27 mouse cellular contexts compared by ENCODE assay signal in genomic region chr2:20705110-20705509, GRCm38 (mm10).
DNase-seq lines count a peak whose midpoint lies in the region; ATAC-seq and TF ChIP-seq lines count a peak whose summit lies in the region.
"Had no signal": no experiment of that assay in that cellular context is flagged by ENCODE, and none has a peak within 500 bp of the region (broad histone marks: within the 10 kb centered on the region; RNA-seq: fewer than 3 reads in every experiment).

No protein-coding gene starts in this region.

- no peaks in the 10 kb centered on the region for H3K4me1 ChIP-seq in limb, embryonic 15.5 days
- H3K4me1 ChIP-seq in limb, embryonic 10.5 days = no peaks in the 10 kb centered on the region
- no peaks in the 10 kb centered on the region for H3K4me1 ChIP-seq in intestine, embryonic 15.5 days (replicated peaks)
- no peaks in the 10 kb centered on the region; the same call in 1 of the 2 replicates for H3K4me1 ChIP-seq in intestine, postnatal 0 days (replicated peaks; ENCODE audit: control insufficient read depth, insufficient read depth, low read length)
- H3K4me1 ChIP-seq: embryonic facial prominence, embryonic 13.5 days; forebrain, embryonic 10.5 days; forebrain, embryonic 13.5 days; heart, embryonic 10.5 days; heart, embryonic 13.5 days; hindbrain, embryonic 12.5 days; hindbrain, embryonic 15.5 days had no signal

- no peak for TF ChIP-seq CTCF in gastrocnemius, adult 2 months (IDR thresholded peaks at IDR 0.05)
- no peak for TF ChIP-seq CTCF in intestine, postnatal 0 days (IDR thresholded peaks at IDR 0.05; ENCODE audit: low read depth)

- no peaks in the 10 kb centered on the region for H3K9me3 ChIP-seq in limb, embryonic 15.5 days
- H3K9me3 ChIP-seq in limb, embryonic 10.5 days (replicated peaks) = no peaks in the 10 kb centered on the region
- no peaks in the 10 kb centered on the region for H3K9me3 ChIP-seq in intestine, embryonic 15.5 days
- no peaks in the 10 kb centered on the region for H3K9me3 ChIP-seq in intestine, postnatal 0 days (ENCODE audit: control insufficient read depth)
- H3K9me3 ChIP-seq: embryonic facial prominence, embryonic 13.5 days; forebrain, embryonic 10.5 days; forebrain, embryonic 13.5 days; G1E; heart, embryonic 10.5 days; heart, embryonic 13.5 days; hindbrain, embryonic 12.5 days; hindbrain, embryonic 15.5 days had no signal

- intact Hi-C loops in gastrocnemius, adult 2 months (cut with DNase I) = no loop called here

- no peak overlapping the region for H3K4me2 ChIP-seq in limb, embryonic 15.5 days
- H3K4me2 ChIP-seq in intestine, embryonic 15.5 days (replicated peaks) = no peak overlapping the region
- H3K4me2 ChIP-seq in intestine, postnatal 0 days (replicated peaks; ENCODE audit: low read depth) = no peak overlapping the region
- H3K4me2 ChIP-seq: embryonic facial prominence, embryonic 13.5 days; forebrain, embryonic 13.5 days; heart, embryonic 13.5 days; hindbrain, embryonic 12.5 days; hindbrain, embryonic 15.5 days had no signal

- no peak overlapping the region for H3K27ac ChIP-seq in gastrocnemius, adult 2 months
- peak overlapping the region; percentile 51 for H3K27ac ChIP-seq in limb, embryonic 15.5 days
- no peak overlapping the region for H3K27ac ChIP-seq in limb, embryonic 10.5 days
- no peak overlapping the region for H3K27ac ChIP-seq in intestine, embryonic 15.5 days
- peak overlapping the region; percentile 47; the same call in 1 of the 2 replicates for H3K27ac ChIP-seq in intestine, postnatal 0 days (ENCODE audit: low read depth, low read length)
- H3K27ac ChIP-seq: embryonic facial prominence, embryonic 13.5 days; forebrain, embryonic 10.5 days; forebrain, embryonic 13.5 days; heart, adult 2 months; heart, embryonic 10.5 days; heart, embryonic 13.5 days; hindbrain, embryonic 12.5 days; hindbrain, embryonic 15.5 days had no signal

- WGBS in limb, embryonic 15.5 days = 61% methylated on average over 4 of the region's 4 CpGs
- WGBS in limb, embryonic 10.5 days = 92% methylated on average over 4 of the region's 4 CpGs
- 51% methylated on average over 4 of the region's 4 CpGs for WGBS in intestine, embryonic 15.5 days
- whole genome bisulfite sequencing in intestine, postnatal 0 days = 23% methylated on average over 4 of the region's 4 CpGs

- no peaks in the 10 kb centered on the region for H3K36me3 ChIP-seq in limb, embryonic 15.5 days
- no peaks in the 10 kb centered on the region for H3K36me3 ChIP-seq in limb, embryonic 10.5 days
- H3K36me3 ChIP-seq in intestine, embryonic 15.5 days = no peaks in the 10 kb centered on the region
- H3K36me3 ChIP-seq in intestine, postnatal 0 days (ENCODE audit: control insufficient read depth, insufficient read depth) = peaks cover 2% of the 10 kb centered on the region; the same call in 1 of the 2 replicates
- H3K36me3 ChIP-seq: forebrain, embryonic 10.5 days; G1E; hindbrain, embryonic 12.5 days; hindbrain, embryonic 15.5 days had no signal

- 0 out of 2 replicates have a peak, but pooled peaks have one; percentile 2 for ATAC-seq in limb, embryonic 15.5 days (ENCODE audit: insufficient number of reproducible peaks, low FRiP score, low TSS enrichment, low read depth)
- ATAC-seq in intestine, embryonic 15.5 days = peak; percentile 77
- peak; percentile 78 for ATAC-seq in intestine, postnatal 0 days
- no peak for ATAC-seq in megakaryocyte-erythroid progenitor cell, adult 5-6 weeks (replicated peaks; ENCODE audit: low FRiP score, low TSS enrichment, poor library complexity, severe bottlenecking)
- ATAC-seq: forebrain, embryonic 13.5 days; forebrain, embryonic 16.5 days; Patski had no signal

- H3K27me3 ChIP-seq in limb, embryonic 15.5 days = no peaks in the 10 kb centered on the region
- no peaks in the 10 kb centered on the region for H3K27me3 ChIP-seq in limb, embryonic 10.5 days (ENCODE audit: low read depth, poor library complexity, severe bottlenecking)
- no peaks in the 10 kb centered on the region for H3K27me3 ChIP-seq in intestine, embryonic 15.5 days (replicated peaks)
- H3K27me3 ChIP-seq in intestine, postnatal 0 days (replicated peaks; ENCODE audit: control insufficient read depth, insufficient read depth, low read length) = no peaks in the 10 kb centered on the region
- H3K27me3 ChIP-seq: CH12.LX; embryonic facial prominence, embryonic 13.5 days; forebrain, embryonic 13.5 days; heart, embryonic 13.5 days; hindbrain, embryonic 12.5 days; hindbrain, embryonic 15.5 days; Patski had no signal

- no peak overlapping the region for H3K9ac ChIP-seq in limb, embryonic 15.5 days
- no peak overlapping the region for H3K9ac ChIP-seq in intestine, embryonic 15.5 days
- no peak overlapping the region for H3K9ac ChIP-seq in intestine, postnatal 0 days (ENCODE audit: low read depth, low read length)
- H3K9ac ChIP-seq: embryonic facial prominence, embryonic 13.5 days; forebrain, embryonic 13.5 days; heart, embryonic 13.5 days; hindbrain, embryonic 12.5 days; hindbrain, embryonic 15.5 days had no signal

- peak; percentile 26 for DNase-seq in gastrocnemius, adult 2 months
- no peak for DNase-seq in gastrocnemius, postnatal 4 days (ENCODE audit: low spot score in 2 of 2)
- DNase-seq in limb, embryonic 10.5 days (ENCODE audit: low spot score) = no peak
- DNase-seq: adrenal gland, adult 2 months; adrenal gland, postnatal 14 days; B cell, adult 2 months; cerebellum, adult 11 months; cerebellum, adult 2 months; cerebellum, adult 9-11 months; cerebellum, postnatal 25 days; gastrocnemius, postnatal 14 days; heart, adult 2 months had no signal

- no peak overlapping the region for H3K4me3 ChIP-seq in gastrocnemius, adult 2 months
- H3K4me3 ChIP-seq in limb, embryonic 15.5 days = no peak overlapping the region
- H3K4me3 ChIP-seq in limb, embryonic 10.5 days = no peak overlapping the region
- H3K4me3 ChIP-seq in intestine, embryonic 15.5 days (replicated peaks) = no peak overlapping the region
- H3K4me3 ChIP-seq in intestine, postnatal 0 days (ENCODE audit: low read depth, low read length) = no peak overlapping the region
- H3K4me3 ChIP-seq: embryonic facial prominence, embryonic 13.5 days; forebrain, embryonic 10.5 days; forebrain, embryonic 13.5 days; heart, adult 2 months; heart, embryonic 10.5 days; heart, embryonic 13.5 days; hindbrain, embryonic 12.5 days; hindbrain, embryonic 15.5 days had no signal

Comparison
In these comparisons a context has a peak if more than half of its experiments do, and no peak if none do; other contexts are left out.
1. H3K27ac ChIP-seq: peak in limb, embryonic 15.5 days (single experiment) and intestine, postnatal 0 days (single experiment); none in gastrocnemius, adult 2 months (single experiment), limb, embryonic 10.5 days (single experiment) and intestine, embryonic 15.5 days (single experiment).